In the genomic region with DNA sequence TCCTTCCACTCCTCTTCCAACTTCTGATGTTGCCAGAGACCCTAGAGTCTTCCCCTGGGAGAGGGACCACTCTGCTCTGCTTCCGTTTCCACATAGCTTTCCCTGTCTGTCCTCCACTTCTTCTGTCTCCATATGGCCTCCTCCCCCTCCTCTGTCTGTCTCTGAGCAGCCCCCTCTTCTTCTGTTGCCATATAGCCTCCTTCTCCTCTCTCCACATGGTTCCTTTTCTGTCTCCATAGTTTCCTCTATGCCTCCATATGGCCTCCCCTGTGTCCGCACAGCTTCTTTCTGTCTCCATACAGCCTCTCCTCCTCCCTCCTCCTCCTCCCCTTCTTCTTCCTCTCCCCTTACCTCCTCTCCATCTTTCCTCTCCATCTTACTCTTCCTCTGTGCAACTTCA, we compare ENCODE assay signal across 17 mouse cellular contexts.
DNase-seq lines count a peak whose midpoint lies in the region; ATAC-seq lines count a peak whose summit lies in the region.
"Had no signal": no experiment of that assay in that cellular context is flagged by ENCODE, and none has a peak within 500 bp of the region (broad histone marks: within the 10 kb centered on the region; RNA-seq: fewer than 3 reads in every experiment).

No protein-coding gene starts in this region.

- H3K36me3 ChIP-seq in liver, embryonic 11.5 days (ENCODE audit: control insufficient read depth, insufficient read depth, low read length) = no peaks in the 10 kb centered on the region
- H3K36me3 ChIP-seq: embryonic facial prominence, embryonic 12.5 days; heart, embryonic 13.5 days; hindbrain, embryonic 12.5 days had no signal

- H3K4me1 ChIP-seq in liver, embryonic 11.5 days (replicated peaks; ENCODE audit: control insufficient read depth, insufficient read depth, low read length) = no peaks in the 10 kb centered on the region
- H3K4me1 ChIP-seq: embryonic facial prominence, embryonic 12.5 days; heart, embryonic 13.5 days had no signal

- DNase-seq in frontal cortex, postnatal 10 days (ENCODE audit: low spot score in 2 of 2) = no peak
- DNase-seq in layer of hippocampus, adult 8-10 months (ENCODE audit: low spot score in 2 of 2) = peak; percentile 36 to 56
- no peak for DNase-seq in layer of hippocampus, postnatal 10 days (ENCODE audit: low spot score in 2 of 2)
- peak; percentile 46 to 79 for DNase-seq in right cerebral cortex, postnatal 10 days (ENCODE audit: low spot score in 2 of 2)
- no peak for DNase-seq in right cerebral cortex, postnatal 36 days (ENCODE audit: low spot score in 2 of 2)
- DNase-seq in liver, embryonic 11.5 days (ENCODE audit: low spot score) = no peak
- DNase-seq: adrenal gland, postnatal 10 days; cerebellum, adult 11-12 months; cerebellum, adult 9-10 months; cerebellum, postnatal 25 days; gastrocnemius, postnatal 36 days; heart, postnatal 36 days had no signal

- no peak overlapping the region for H3K27ac ChIP-seq in liver, embryonic 11.5 days (ENCODE audit: low read depth, low read length)
- H3K27ac ChIP-seq: embryonic facial prominence, embryonic 12.5 days; heart, embryonic 13.5 days; hindbrain, embryonic 12.5 days had no signal

- H3K27me3 ChIP-seq in liver, embryonic 11.5 days (replicated peaks; ENCODE audit: control insufficient read depth, insufficient read depth, low read length) = no peaks in the 10 kb centered on the region
- H3K27me3 ChIP-seq: embryonic facial prominence, embryonic 12.5 days; hindbrain, embryonic 12.5 days had no signal

- no peak overlapping the region for H3K4me3 ChIP-seq in liver, embryonic 11.5 days (ENCODE audit: low read depth, low read length)
- H3K4me3 ChIP-seq: embryonic facial prominence, embryonic 12.5 days; heart, embryonic 13.5 days; hindbrain, embryonic 12.5 days had no signal

- 87% methylated on average over 2 of the region's 2 CpGs for WGBS in liver, embryonic 11.5 days

- ATAC-seq in frontal cortex, adult (ENCODE audit: low TSS enrichment) = peak; percentile 32; the same call in 1 of the 2 replicates
- ATAC-seq in liver, embryonic 11.5 days (replicated peaks; ENCODE audit: low FRiP score) = no peak
- ATAC-seq: forebrain, embryonic 16.5 days had no signal

- H3K9ac ChIP-seq in liver, embryonic 11.5 days (ENCODE audit: low read depth, low read length) = no peak overlapping the region
- H3K9ac ChIP-seq: embryonic facial prominence, embryonic 12.5 days; heart, embryonic 13.5 days; hindbrain, embryonic 12.5 days had no signal

- no peaks in the 10 kb centered on the region for H3K9me3 ChIP-seq in liver, embryonic 11.5 days (ENCODE audit: control insufficient read depth, low read length)
- H3K9me3 ChIP-seq: embryonic facial prominence, embryonic 12.5 days; heart, embryonic 13.5 days; hindbrain, embryonic 12.5 days had no signal

- no peak overlapping the region for H3K4me2 ChIP-seq in liver, embryonic 11.5 days
- H3K4me2 ChIP-seq: embryonic facial prominence, embryonic 12.5 days; heart, embryonic 13.5 days; hindbrain, embryonic 12.5 days had no signal

Comparison
In these comparisons a context has a peak if more than half of its experiments do, and no peak if none do; other contexts are left out.
1. DNase-seq: peak in layer of hippocampus, adult 8-10 months (2 of 2) and right cerebral cortex, postnatal 10 days (2 of 2); none in frontal cortex, postnatal 10 days (0 of 2), layer of hippocampus, postnatal 10 days (0 of 2), right cerebral cortex, postnatal 36 days (0 of 2) and liver, embryonic 11.5 days (single experiment).